Mouse (Mus musculus) myocyte (in vitro differentiated cells): ENCODE data around the gene Cep57l1.

Source experiments
- CEBPB ChIP-seq: IDR thresholded peaks from 2 replicates; pipeline ENCODE4 v1.6.1; 2011; ENCODE audit warnings: mild to moderate bottlenecking, moderate library complexity; ENCODE audit not compliant: poor library complexity, insufficient read depth, severe bottlenecking
- E2F4 ChIP-seq: IDR thresholded peaks from one replicate; pipeline ENCODE4 v1.6.1; 2011; ENCODE audit warnings: mild to moderate bottlenecking, control low read depth, moderate library complexity; ENCODE audit not compliant: insufficient read depth
- MAX ChIP-seq: IDR thresholded peaks from one replicate; pipeline ENCODE4 v1.6.1; 2011; ENCODE audit warnings: low read depth, mild to moderate bottlenecking, control low read depth
- MYOD1 ChIP-seq, 3 experiments: IDR thresholded peaks; one replicate each; pipeline ENCODE4 v1.6.1; 2011; ENCODE audit warnings: control low read depth in 2 of 3, low read depth in 2 of 3, mild to moderate bottlenecking in 2 of 3, moderate library complexity in 1 of 3; ENCODE audit not compliant: insufficient read length in 2 of 3, control insufficient read depth in 1 of 3
- MYOG ChIP-seq, 3 experiments: IDR thresholded peaks; one replicate each; pipeline ENCODE4 v1.6.1; 2011; ENCODE audit warnings: control low read depth in 2 of 3, low read depth in 2 of 3, mild to moderate bottlenecking in 2 of 3; ENCODE audit not compliant: insufficient read length in 2 of 3, control insufficient read depth in 1 of 3, insufficient read depth in 1 of 3
- POLR2A ChIP-seq: IDR thresholded peaks from one replicate; pipeline ENCODE4 v1.6.1; 2011; ENCODE audit warnings: low read depth, mild to moderate bottlenecking, control low read depth, moderate library complexity; ENCODE audit not compliant: insufficient read length
- POLR2AphosphoS2 ChIP-seq: IDR thresholded peaks from one replicate; pipeline ENCODE4 v1.6.1; 2011; ENCODE audit warnings: low read depth, control low read depth; ENCODE audit not compliant: insufficient read length
- REST ChIP-seq: IDR thresholded peaks from one replicate; pipeline ENCODE4 v1.6.1; 2011; ENCODE audit warnings: mild to moderate bottlenecking, control low read depth, moderate library complexity; ENCODE audit not compliant: insufficient read depth, insufficient read length
- SRF ChIP-seq: IDR thresholded peaks from one replicate; pipeline ENCODE4 v1.6.1; 2011; ENCODE audit warnings: low read depth; ENCODE audit not compliant: control insufficient read depth, insufficient read length
- TCF12 ChIP-seq: IDR thresholded peaks from one replicate; pipeline ENCODE4 v1.6.1; 2011; ENCODE audit warnings: mild to moderate bottlenecking, control low read depth; ENCODE audit not compliant: poor library complexity, insufficient read depth, severe bottlenecking
- USF1 ChIP-seq: IDR thresholded peaks from one replicate; pipeline ENCODE4 v1.6.1; 2011; ENCODE audit warnings: low read depth, mild to moderate bottlenecking, control low read depth, moderate library complexity

GRCm38 (mm10) chr10:41677396-41677795 is 132.3 kb downstream of the Cep57l1 start:
- TF ChIP-seq USF1: no peak
- no peak for TF ChIP-seq MAX
- no peak for TF ChIP-seq POLR2A
- TF ChIP-seq E2F4: no peak
- no peak for TF ChIP-seq MYOD1 (IDR thresholded peaks at IDR 0.05; ENCODE audit: control insufficient read depth in 1 of 3, insufficient read length in 2 of 3, low read depth in 2 of 3)
- no peak for TF ChIP-seq CEBPB
- no peak for TF ChIP-seq MYOG (IDR thresholded peaks at IDR 0.05; ENCODE audit: control insufficient read depth in 1 of 3, insufficient read depth in 1 of 3, insufficient read length in 2 of 3, low read depth in 2 of 3)
- TF ChIP-seq TCF12: no peak
- TF ChIP-seq REST: no peak
- TF ChIP-seq POLR2AphosphoS2: no peak
- TF ChIP-seq SRF: no peak
